Mouse (Mus musculus): ENCODE measurements around the gene Lamc1. TPM values are rescaled to one million over a fixed set of nuclear protein-coding genes. Genes with fewer than 3 reads are reported as not detected.
A peak's percentile ranks its signal among the peaks of the same experiment; 100 is the strongest.

Gene Lamc1
- polyA plus RNA-seq, 1 experiment from 2014 or later, result 106 TPM

DNA sequence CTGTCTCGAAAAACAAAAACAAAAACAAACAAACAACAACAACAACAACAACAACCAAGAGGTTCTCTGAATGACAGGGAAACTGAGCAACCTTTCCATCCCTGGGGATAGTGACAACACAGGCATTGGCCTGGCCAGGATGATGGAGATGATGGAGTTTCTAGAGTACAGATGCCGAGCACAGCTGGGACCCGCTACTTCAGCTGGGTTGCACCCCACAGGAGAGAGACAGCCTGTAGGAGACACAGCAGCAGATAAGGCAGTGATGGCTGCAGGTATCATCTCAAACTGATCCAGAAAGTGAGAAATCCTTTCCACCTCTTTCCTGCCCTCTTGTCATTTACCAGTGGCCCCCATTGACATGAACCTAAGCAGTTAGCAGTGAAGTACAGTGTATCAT lies 39.3 kb upstream of the Lamc1 start:
- TF ChIP-seq CTCF (IDR thresholded peaks at IDR 0.05) (no peak), EP300 (IDR thresholded peaks at IDR 0.05) (no peak)
- Histone ChIP-seq H3K4me1 (ENCODE audit: insufficient read depth, low read depth, low read length) (no peaks in the 10 kb centered on the region), H3K4me3 (ENCODE audit: low read depth, low read length) (no peak overlapping the region), H3K9ac (replicated peaks; ENCODE audit: low read depth) (no peak overlapping the region), H3K4me2 (replicated peaks; ENCODE audit: low read depth, low read length) (no peak overlapping the region), H3K27me3 (replicated peaks; ENCODE audit: insufficient read depth, low read length) (no peaks in the 10 kb centered on the region), H3K36me3 (ENCODE audit: insufficient read depth, low read length) (no peaks in the 10 kb centered on the region), H3K27ac (ENCODE audit: low read length) (no peak overlapping the region), H3K9me3 (ENCODE audit: low read length) (no peaks in the 10 kb centered on the region)
- DNase-seq (ENCODE audit: low spot score) (no peak), ATAC-seq (no peak)
- 88% methylated on average over 3 of the region's 3 CpGs for WGBS

- H3K9ac ChIP-seq (replicated peaks; ENCODE audit: low read depth), result no peak overlapping the region
- H3K4me1 ChIP-seq (ENCODE audit: insufficient read depth, low read depth, low read length), result no peaks in the 10 kb centered on the region
- no peak overlapping the region for H3K27ac ChIP-seq (ENCODE audit: low read length)
- H3K4me2 ChIP-seq (replicated peaks; ENCODE audit: low read depth, low read length), result no peak overlapping the region
- no peaks in the 10 kb centered on the region for H3K27me3 ChIP-seq (replicated peaks; ENCODE audit: insufficient read depth, low read length)
- TF ChIP-seq CTCF (IDR thresholded peaks at IDR 0.05) (no peak), EP300 (IDR thresholded peaks at IDR 0.05) (no peak)
- H3K36me3 ChIP-seq (ENCODE audit: insufficient read depth, low read length), result no peaks in the 10 kb centered on the region
- H3K4me3 ChIP-seq (ENCODE audit: low read depth, low read length), result no peak overlapping the region
- WGBS, result 36% methylated on average over 6 of the region's 6 CpGs
- DNase-seq (ENCODE audit: low spot score), result no peak
- H3K9me3 ChIP-seq (ENCODE audit: low read length), result no peaks in the 10 kb centered on the region
- ATAC-seq, result no peak
These were observed 36.4 kb upstream of the Lamc1 start for GRCm38 (mm10) chr1:153369011-153369410.

DNA sequence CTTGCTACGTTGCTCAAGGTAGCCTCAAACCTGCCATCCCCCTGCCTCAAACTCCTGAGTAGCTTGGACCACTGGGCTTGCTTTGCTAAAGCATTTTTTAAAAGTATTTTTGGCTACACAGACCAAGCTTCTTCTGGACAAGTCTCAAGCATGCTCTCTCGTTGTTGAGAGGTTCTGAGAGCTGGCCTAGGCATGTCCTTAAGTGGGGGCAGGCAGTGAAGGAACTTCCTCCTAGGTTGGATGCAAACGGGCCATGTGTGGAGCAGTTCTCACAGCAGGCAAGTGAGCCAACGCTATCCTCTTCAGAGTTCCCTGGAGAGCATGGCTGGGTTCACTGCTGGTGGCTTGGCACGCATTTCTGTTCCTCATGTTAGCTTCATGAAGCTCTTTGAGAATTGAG lies 34.5 kb upstream of the Lamc1 start:
- no peak overlapping the region for H3K27ac ChIP-seq (ENCODE audit: low read length)
- H3K27me3 ChIP-seq (replicated peaks; ENCODE audit: insufficient read depth, low read length), result no peaks in the 10 kb centered on the region
- ATAC-seq (peak; percentile 97), DNase-seq (ENCODE audit: low spot score) (peak; percentile 90)
- no peak overlapping the region for H3K4me3 ChIP-seq (ENCODE audit: low read depth, low read length)
- H3K9ac ChIP-seq (replicated peaks; ENCODE audit: low read depth), result no peak overlapping the region
- no peak overlapping the region for H3K4me2 ChIP-seq (replicated peaks; ENCODE audit: low read depth, low read length)
- TF ChIP-seq EP300 (IDR thresholded peaks at IDR 0.05) (peak; percentile 54), CTCF (IDR thresholded peaks at IDR 0.05) (no peak)
- no peaks in the 10 kb centered on the region for H3K4me1 ChIP-seq (ENCODE audit: insufficient read depth, low read depth, low read length)
- no peaks in the 10 kb centered on the region for H3K9me3 ChIP-seq (ENCODE audit: low read length)
- WGBS, result 45% methylated on average over 5 of the region's 5 CpGs
- no peaks in the 10 kb centered on the region for H3K36me3 ChIP-seq (ENCODE audit: insufficient read depth, low read length)

DNA sequence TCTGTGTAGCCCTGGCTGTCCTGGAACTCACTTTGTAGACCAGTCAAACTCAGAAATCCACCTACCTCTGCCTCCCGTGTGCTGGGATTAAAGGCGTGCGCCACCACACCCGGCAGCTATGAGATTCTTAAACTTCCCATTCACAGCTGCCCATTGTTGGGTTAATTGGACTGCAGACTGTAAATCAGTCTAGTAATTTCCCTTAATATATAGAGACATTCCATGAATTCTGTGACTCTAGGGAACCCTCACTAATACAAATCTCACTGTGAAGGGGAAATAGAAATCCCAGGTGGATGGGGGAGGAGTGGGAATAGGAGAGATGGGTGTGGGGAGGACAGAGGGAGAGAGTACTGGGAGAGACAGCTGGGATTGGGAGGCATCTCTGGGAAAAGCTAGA lies 29.3 kb upstream of the Lamc1 start:
- no peaks in the 10 kb centered on the region for H3K36me3 ChIP-seq (ENCODE audit: insufficient read depth, low read length)
- TF ChIP-seq EP300 (IDR thresholded peaks at IDR 0.05), result no peak
- no peak for TF ChIP-seq CTCF (IDR thresholded peaks at IDR 0.05)
- no peak overlapping the region for H3K4me2 ChIP-seq (replicated peaks; ENCODE audit: low read depth, low read length)
- no peak overlapping the region for H3K9ac ChIP-seq (replicated peaks; ENCODE audit: low read depth)
- 94% methylated on average over 4 of the region's 4 CpGs for WGBS
- no peak overlapping the region for H3K4me3 ChIP-seq (ENCODE audit: low read depth, low read length)
- H3K27me3 ChIP-seq (replicated peaks; ENCODE audit: insufficient read depth, low read length), result no peaks in the 10 kb centered on the region
- H3K4me1 ChIP-seq (ENCODE audit: insufficient read depth, low read depth, low read length), result no peaks in the 10 kb centered on the region
- no peaks in the 10 kb centered on the region for H3K9me3 ChIP-seq (ENCODE audit: low read length)
- ATAC-seq (no peak), DNase-seq (ENCODE audit: low spot score) (no peak)
- no peak overlapping the region for H3K27ac ChIP-seq (ENCODE audit: low read length)

DNA sequence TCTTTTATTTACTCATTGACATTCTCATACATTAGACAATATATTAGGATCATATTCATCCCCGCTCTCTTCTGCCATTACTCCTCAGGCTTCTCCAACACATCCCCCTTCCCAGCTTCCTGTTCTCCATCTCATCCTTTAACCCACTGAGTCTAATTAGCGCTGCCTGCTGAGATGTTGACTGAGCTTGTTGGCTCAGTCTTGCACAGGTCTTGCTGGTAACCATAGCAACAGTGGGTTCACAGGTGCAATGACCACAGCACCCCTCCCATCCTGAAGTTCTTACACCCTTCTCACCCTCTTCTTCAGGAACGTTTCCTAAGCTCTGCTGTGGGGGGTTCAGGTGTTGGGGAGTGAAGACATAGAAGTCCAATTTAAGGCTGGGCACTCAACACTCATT lies 28.0 kb upstream of the Lamc1 start:
- Histone ChIP-seq H3K4me1 (ENCODE audit: insufficient read depth, low read depth, low read length) (peaks cover 2% of the 10 kb centered on the region; the same call in 1 of the 2 replicates), H3K4me2 (replicated peaks; ENCODE audit: low read depth, low read length) (no peak overlapping the region), H3K27ac (ENCODE audit: low read length) (no peak overlapping the region), H3K9ac (replicated peaks; ENCODE audit: low read depth) (no peak overlapping the region), H3K9me3 (ENCODE audit: low read length) (no peaks in the 10 kb centered on the region), H3K27me3 (replicated peaks; ENCODE audit: insufficient read depth, low read length) (no peaks in the 10 kb centered on the region), H3K36me3 (ENCODE audit: insufficient read depth, low read length) (no peaks in the 10 kb centered on the region), H3K4me3 (ENCODE audit: low read depth, low read length) (no peak overlapping the region)
- 46% methylated on average over 3 of the region's 3 CpGs for WGBS
- ATAC-seq (no peak), DNase-seq (ENCODE audit: low spot score) (no peak)
- TF ChIP-seq CTCF (IDR thresholded peaks at IDR 0.05), result no peak
- TF ChIP-seq EP300 (IDR thresholded peaks at IDR 0.05), result no peak

DNA sequence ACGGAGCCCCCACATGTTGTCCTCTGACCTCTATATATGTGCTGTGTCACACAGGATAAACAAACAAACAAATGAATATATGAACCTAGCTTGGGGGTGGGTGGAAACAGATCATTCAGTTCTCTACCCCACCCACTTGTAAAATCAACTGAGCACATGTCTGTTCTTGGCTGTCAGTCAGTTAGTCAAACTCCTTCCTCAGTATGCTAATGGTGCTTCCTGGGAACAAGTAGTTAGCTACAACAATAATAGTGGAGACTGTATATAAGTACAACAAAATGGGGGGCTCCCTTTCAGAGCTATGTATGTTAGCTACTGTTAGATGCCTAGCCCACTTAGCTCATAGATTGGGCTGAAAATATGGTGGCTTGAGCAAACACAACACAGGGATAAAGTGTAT lies 24.6 kb upstream of the Lamc1 start:
- TF ChIP-seq EP300 (IDR thresholded peaks at IDR 0.05) (no peak), CTCF (IDR thresholded peaks at IDR 0.05) (no peak)
- H3K4me2 ChIP-seq (replicated peaks; ENCODE audit: low read depth, low read length), result no peak overlapping the region
- whole genome bisulfite sequencing, result 94% methylated on average over 1 of the region's 1 CpGs
- H3K36me3 ChIP-seq (ENCODE audit: insufficient read depth, low read length), result no peaks in the 10 kb centered on the region
- no peaks in the 10 kb centered on the region for H3K9me3 ChIP-seq (ENCODE audit: low read length)
- DNase-seq (ENCODE audit: low spot score), result no peak
- no peak overlapping the region for H3K9ac ChIP-seq (replicated peaks; ENCODE audit: low read depth)
- no peaks in the 10 kb centered on the region for H3K27me3 ChIP-seq (replicated peaks; ENCODE audit: insufficient read depth, low read length)
- peaks cover 9% of the 10 kb centered on the region; the same call in 1 of the 2 replicates for H3K4me1 ChIP-seq (ENCODE audit: insufficient read depth, low read depth, low read length)
- no peak overlapping the region for H3K4me3 ChIP-seq (ENCODE audit: low read depth, low read length)
- ATAC-seq, result no peak
- H3K27ac ChIP-seq (ENCODE audit: low read length), result no peak overlapping the region

- no peaks in the 10 kb centered on the region for H3K36me3 ChIP-seq (ENCODE audit: insufficient read depth, low read length)
- 25% methylated on average over 2 of the region's 2 CpGs for WGBS
- H3K27ac ChIP-seq (ENCODE audit: low read length), result peak overlapping the region; percentile 29; the same call in 1 of the 2 replicates
- no peaks in the 10 kb centered on the region for H3K9me3 ChIP-seq (ENCODE audit: low read length)
- DNase-seq (ENCODE audit: low spot score) (peak; percentile 56), ATAC-seq (no peak)
- peaks cover 9% of the 10 kb centered on the region; the same call in 1 of the 2 replicates for H3K4me1 ChIP-seq (ENCODE audit: insufficient read depth, low read depth, low read length)
- H3K9ac ChIP-seq (replicated peaks; ENCODE audit: low read depth), result no peak overlapping the region
- no peak overlapping the region for H3K4me2 ChIP-seq (replicated peaks; ENCODE audit: low read depth, low read length)
- no peak for TF ChIP-seq CTCF (IDR thresholded peaks at IDR 0.05)
- no peak for TF ChIP-seq EP300 (IDR thresholded peaks at IDR 0.05)
- no peaks in the 10 kb centered on the region for H3K27me3 ChIP-seq (replicated peaks; ENCODE audit: insufficient read depth, low read length)
- H3K4me3 ChIP-seq (ENCODE audit: low read depth, low read length), result no peak overlapping the region
These were observed 21.9 kb upstream of the Lamc1 start for GRCm38 (mm10) chr1:153354466-153354865.
